Mouse (Mus musculus) lung, adult 2 months (tissue): Measurements from ENCODE around the gene 2010111I01Rik. TPM values are rescaled to one million over a fixed set of nuclear protein-coding genes. Genes with fewer than 3 reads are reported as not detected.

Experiments
- DNase-seq: peaks from one replicate; pipeline ENCODE4 v3.0.0; 2022
- H3K4me1 ChIP-seq: fragments of 200-500 bp; 2 replicates; pipeline ENCODE4 v1.6.1; 2011; ENCODE audit warnings: low read length; ENCODE audit not compliant: control insufficient read depth, insufficient read depth
- H3K4me3 ChIP-seq: fragments of 200-500 bp; replicated peaks from 2 replicates; pipeline ENCODE3; 2011; ENCODE audit warnings: low read depth, mild to moderate bottlenecking, control low read depth, low read length; ENCODE audit errors: extremely low read depth
- CTCF ChIP-seq: fragments of 200-500 bp; IDR thresholded peaks from 2 replicates; pipeline ENCODE4 v1.5.1; 2011; ENCODE audit warnings: mild to moderate bottlenecking, low read length, control low read depth; ENCODE audit not compliant: insufficient read depth
- POLR2A ChIP-seq: fragments of 200-500 bp; IDR thresholded peaks from 2 replicates; pipeline ENCODE4 v1.6.1; 2011; ENCODE audit warnings: low read depth, mild to moderate bottlenecking, control low read depth, low read length, borderline replicate concordance; ENCODE audit errors: extremely low read depth
- WGBS: fragments of 180-500 bp; shearing (Covaris S2); methylation state at CpG from one replicate; pipeline ENCODE4 v1.1.7; 2018; 5-methylcytosine and 5-hydroxymethylcytosine counted together
- polyA plus RNA-seq: library from polyadenylated mRNA; depleted of rRNA; stranded (reverse); fragments of >200 nt; gene quantifications from 2 replicates; pipeline ENCODE4 v1.2.3, GENCODE M21; 2012

Gene 2010111I01Rik
- polyA plus RNA-seq, 1 experiment, result 143 TPM

DNA sequence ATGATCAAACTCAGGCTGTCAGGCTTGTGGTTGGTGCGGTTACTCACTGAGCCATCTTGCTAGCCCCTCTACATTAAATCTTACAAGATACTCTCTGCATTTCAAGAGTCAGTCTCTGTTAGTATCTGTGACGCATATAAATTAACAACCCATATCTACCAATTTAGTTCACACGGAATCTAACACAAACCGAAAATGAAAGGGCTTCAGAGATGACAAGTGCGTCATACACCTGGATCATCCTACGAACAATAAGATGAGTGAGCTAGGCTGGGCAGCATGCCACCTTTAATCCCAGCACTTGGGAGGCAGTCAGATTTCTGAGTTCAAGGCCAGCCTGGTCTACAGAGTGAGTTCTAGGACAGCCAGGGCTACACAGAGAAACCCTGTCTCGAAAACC is 355.1 kb downstream of the 2010111I01Rik start:
- Histone ChIP-seq H3K4me1 (peaks cover 8% of the 10 kb centered on the region; the same call in 1 of the 2 replicates), H3K4me3 (no peak overlapping the region)
- TF ChIP-seq CTCF (no peak), POLR2A (no peak)
- WGBS, result 91% methylated on average over 7 of the region's 7 CpGs
- DNase-seq, result no peak

DNA sequence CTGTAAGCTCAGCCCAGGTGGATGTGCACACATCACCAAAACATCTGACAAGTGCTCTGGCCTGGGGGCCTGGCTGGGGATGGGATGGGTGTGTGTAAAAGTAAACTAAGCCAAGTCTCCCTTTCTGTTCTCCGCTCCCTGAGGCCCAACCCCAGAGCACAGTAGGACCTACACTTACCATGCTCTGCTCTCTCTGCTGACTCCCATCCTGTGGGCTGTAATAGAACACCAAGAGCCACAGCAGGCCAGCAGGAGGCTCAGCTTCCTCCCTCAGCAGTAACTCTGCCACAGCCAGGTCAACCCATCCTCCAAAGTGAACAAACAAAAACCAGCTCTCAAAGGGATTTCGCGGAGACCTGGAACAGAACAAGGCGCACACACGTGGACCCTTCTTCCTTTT is 357.0 kb downstream of the 2010111I01Rik start:
- DNase-seq, result no peak
- Histone ChIP-seq H3K4me3 (no peak overlapping the region), H3K4me1 (peaks cover 13% of the 10 kb centered on the region)
- TF ChIP-seq POLR2A (no peak), CTCF (no peak)
- WGBS, result 58% methylated on average over 5 of the region's 5 CpGs

DNA sequence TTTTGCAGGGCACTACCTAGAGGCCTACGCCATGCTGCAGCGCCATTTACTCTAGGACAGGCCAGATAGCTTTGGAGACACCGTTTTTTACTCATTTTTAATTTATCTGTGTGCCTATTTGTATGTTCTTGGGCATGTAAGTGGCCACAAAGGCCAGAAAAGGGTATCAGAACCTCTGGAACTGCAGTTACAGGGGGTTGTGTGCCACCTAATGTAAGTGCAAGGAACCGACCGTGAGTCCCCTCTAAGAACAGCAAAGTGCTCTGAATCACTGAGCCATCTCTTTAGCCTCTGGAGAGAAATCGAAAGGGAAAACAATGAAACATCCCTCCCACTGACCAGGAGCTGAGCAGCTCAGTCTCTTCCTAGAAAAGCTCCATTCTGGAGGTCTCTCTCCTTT is 358.1 kb downstream of the 2010111I01Rik start:
- 90% methylated on average over 6 of the region's 6 CpGs for WGBS
- no peak for DNase-seq
- TF ChIP-seq POLR2A (no peak), CTCF (no peak)
- no peak overlapping the region for H3K4me3 ChIP-seq
- peaks cover 13% of the 10 kb centered on the region for H3K4me1 ChIP-seq

DNA sequence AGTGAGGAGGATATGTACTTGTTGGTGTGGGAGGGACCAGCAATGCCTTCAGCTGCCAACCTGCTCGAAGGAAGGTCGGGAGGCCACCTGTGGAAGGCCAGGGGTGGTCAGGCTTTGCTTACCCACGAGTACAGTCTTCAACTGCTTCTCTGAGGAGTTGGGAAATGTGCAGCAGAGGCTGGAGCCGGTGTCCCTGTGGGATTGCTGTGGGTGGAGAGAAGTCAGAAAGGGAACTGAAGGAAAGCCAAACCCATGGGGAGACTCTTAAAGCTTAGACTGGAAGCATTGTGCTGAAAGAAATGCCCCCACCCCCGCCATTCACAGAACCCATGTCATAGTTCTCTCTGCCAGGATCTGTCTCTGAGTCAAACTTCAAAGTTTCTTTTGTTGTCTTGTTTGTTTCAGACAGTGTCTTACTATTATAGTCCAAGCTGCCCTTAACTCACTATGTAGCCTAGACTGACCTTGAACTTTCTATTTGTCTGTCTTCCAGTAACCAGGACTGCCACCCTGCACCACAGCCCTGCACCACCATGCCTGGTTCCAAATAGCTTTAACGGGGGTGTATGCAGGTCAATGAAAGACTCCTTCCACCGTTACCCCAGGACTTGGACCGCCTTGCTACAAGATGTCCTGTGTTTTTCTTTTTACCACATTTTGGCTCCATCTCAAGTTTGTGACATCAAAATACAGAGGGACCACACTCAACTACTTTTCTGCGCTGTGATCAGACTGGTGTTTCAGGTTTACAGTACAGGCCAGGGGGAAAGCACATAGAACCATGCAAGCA is 358.8 kb downstream of the 2010111I01Rik start:
- peaks cover 13% of the 10 kb centered on the region for H3K4me1 ChIP-seq
- no peak overlapping the region for H3K4me3 ChIP-seq
- 55% methylated on average over 9 of the region's 9 CpGs for WGBS
- TF ChIP-seq CTCF, result no peak
- no peak for TF ChIP-seq POLR2A
- DNase-seq, result no peak

DNA sequence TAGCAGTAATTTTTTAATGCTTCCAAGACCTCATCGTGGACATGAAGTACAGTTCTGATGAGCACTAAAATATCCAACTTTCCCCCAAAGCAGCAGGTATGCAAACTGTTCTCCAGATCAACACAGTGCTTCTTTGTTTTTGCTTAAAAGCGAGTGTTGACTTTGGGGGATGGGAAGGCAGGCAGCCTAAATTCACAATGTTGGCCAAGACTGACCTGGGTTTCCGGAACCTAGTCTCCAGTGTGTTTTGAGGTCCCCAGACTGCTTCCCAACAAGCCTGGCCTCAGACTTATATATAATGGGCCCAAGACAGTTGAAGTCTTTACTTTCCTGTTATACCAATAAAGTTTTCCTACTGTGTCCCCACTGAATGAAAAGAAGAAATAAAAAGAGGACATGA is 359.6 kb downstream of the 2010111I01Rik start:
- 60% methylated on average over 3 of the region's 3 CpGs for WGBS
- no peak for TF ChIP-seq CTCF
- Histone ChIP-seq H3K4me3 (no peak overlapping the region), H3K4me1 (peaks cover 13% of the 10 kb centered on the region)
- no peak for DNase-seq

DNA sequence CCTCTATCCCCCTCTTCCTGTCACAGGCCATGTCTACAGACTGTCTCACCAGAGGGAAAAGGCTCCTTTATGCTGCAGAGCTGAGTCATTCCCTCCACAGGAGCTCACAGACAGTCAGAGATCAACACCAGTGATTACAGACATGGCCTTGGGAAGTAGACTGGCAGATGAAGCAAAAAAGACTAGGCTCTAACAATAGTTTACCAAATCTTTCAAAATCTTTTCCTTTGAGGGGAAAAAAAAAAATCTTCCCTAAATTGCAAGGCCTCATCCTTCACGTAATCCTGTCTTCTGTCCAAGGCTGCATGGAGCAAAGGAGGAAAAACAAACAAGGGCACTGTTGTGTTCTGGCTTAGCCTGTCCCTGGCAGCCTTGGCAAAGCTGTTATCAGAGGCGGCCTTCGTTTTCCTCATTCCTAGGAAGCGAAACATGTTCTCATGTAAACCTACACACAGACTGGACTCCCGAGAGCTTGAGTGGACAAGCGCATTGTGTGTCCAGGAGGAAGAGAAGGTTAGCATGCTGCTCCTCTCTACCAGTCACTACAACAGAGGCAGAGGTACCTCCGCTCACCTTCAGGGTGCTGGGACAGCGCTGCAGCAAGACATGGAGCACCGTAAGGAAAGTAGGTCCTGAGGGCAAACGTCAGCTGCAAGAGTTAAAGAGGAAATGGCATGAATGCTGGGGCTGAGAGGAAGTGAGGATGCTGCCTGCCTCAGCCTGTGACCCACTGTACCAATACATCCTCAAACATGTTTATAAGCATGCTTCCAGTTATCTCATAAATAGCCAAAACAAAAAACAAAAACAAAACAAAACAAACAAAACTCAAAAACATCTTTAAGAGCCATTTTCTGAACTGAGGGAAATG is 360.5 kb downstream of the 2010111I01Rik start:
- Histone ChIP-seq H3K4me3 (no peak overlapping the region), H3K4me1 (peaks cover 13% of the 10 kb centered on the region)
- 38% methylated on average over 10 of the region's 10 CpGs for WGBS
- no peak for TF ChIP-seq POLR2A
- TF ChIP-seq CTCF, result no peak
- DNase-seq, result no peak

DNA sequence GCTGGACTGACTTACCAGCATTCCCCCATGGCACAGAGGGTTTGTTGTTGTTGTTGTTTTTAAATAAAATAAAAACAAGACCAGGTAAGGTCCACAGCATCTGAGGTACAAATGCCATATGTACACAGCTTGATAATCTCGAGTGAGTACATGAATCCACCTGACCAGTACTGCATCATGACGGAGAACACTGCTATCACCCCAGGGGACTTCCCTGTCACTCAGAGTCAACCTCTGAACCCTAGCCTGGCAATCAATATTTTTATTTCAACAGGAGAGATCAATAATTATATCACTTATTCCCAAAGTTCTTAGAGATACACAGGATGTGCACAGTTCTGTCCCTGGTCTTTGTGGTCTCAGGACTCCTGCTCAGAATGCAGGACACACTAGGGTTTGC is 361.3 kb downstream of the 2010111I01Rik start:
- 79% methylated on average over 2 of the region's 2 CpGs for WGBS
- TF ChIP-seq POLR2A (no peak), CTCF (no peak)
- DNase-seq, result no peak
- H3K4me3 ChIP-seq, result no peak overlapping the region
- peaks cover 13% of the 10 kb centered on the region for H3K4me1 ChIP-seq

DNA sequence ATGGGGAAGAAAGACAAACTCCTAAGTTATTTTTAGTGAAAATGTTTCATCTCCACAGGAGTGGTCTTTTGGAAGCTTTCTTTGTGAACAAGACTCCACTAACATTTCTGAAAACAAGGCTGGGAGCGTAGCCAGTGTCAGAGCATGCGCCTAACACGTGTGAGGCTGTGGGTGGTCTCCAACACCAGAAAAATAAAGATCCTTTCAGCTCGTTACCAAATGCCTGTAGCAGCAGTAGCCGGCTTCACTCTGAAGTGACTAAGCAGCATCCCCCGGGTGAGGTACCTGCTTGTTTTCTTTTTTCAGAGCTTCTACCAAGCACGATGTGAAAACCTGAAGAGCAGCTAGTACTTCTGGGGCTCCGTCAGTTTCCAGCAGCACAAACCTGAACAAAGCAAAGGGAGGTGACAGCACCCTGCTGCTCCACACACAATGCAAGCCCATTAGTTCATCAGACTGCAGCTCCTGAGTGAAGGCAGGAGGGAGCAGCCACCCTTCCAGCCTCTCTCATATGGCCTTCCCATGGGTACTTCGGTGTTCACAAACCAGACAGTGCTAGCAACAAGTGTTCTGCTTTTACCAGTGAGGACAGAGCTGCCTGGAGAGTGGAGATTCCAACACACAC is 365.7 kb downstream of the 2010111I01Rik start:
- peaks cover 4% of the 10 kb centered on the region for H3K4me1 ChIP-seq
- TF ChIP-seq CTCF, result no peak
- no peak for TF ChIP-seq POLR2A
- DNase-seq, result no peak
- 63% methylated on average over 9 of the region's 9 CpGs for WGBS
- no peak overlapping the region for H3K4me3 ChIP-seq

DNA sequence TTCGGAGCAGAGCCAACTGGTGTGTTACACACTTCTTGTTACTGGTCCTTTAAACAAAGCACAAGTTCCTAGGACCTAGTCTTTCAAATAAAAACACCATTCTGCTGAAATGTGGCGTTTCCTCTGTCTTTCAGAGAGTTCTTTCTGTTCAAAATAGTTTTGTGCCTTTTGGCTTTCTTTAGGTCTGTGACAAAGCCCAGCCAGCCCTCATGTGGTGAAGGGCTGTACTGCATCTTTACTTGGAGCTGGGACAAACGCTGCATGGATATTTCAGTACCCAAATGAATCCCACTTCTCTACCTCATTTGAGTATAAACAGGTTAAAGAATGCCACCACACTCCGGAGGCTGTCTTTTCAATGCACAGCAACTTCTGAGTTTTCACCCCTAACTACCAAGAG is 366.7 kb downstream of the 2010111I01Rik start:
- TF ChIP-seq POLR2A (no peak), CTCF (peak; percentile 73)
- peak; percentile 68 for DNase-seq

More for the DNA sequence above, 366.7 kb downstream of the 2010111I01Rik start:
- 0 out of 2 replicates have a peak, but pooled peaks cover 2% of the 10 kb centered on the region for H3K4me1 ChIP-seq
- WGBS, result 37% methylated on average over 4 of the region's 4 CpGs
- no peak overlapping the region for H3K4me3 ChIP-seq
